Mouse (Mus musculus): ENCODE data around the gene Ak5. TPM values are rescaled to one million over a fixed set of nuclear protein-coding genes. Genes with fewer than 3 reads are reported as not detected.

Ak5 gene
- polyA plus RNA-seq (2017; shearing (Covaris generic)): 0.16 TPM

DNA sequence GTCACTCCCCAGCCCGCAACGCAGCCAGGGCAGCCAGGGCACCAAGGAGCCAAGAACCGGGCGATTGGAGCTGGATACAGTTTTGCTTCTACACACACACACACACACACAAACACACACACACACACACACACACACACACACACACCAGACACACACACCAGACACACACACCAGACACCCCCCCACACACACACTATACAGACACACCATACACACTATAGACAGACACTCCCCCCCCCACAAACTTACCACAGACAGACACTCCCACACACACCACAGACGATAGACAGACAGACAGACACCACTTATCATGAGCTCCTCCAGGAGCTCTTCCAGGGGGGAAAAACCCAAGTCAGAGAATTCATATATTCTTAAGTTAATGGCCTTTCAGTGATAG lies at the start of gene Ak5:
TSS of gene Ak5 (minus strand) at position 122 of the 400 bp plus-strand sequence.

DNA sequence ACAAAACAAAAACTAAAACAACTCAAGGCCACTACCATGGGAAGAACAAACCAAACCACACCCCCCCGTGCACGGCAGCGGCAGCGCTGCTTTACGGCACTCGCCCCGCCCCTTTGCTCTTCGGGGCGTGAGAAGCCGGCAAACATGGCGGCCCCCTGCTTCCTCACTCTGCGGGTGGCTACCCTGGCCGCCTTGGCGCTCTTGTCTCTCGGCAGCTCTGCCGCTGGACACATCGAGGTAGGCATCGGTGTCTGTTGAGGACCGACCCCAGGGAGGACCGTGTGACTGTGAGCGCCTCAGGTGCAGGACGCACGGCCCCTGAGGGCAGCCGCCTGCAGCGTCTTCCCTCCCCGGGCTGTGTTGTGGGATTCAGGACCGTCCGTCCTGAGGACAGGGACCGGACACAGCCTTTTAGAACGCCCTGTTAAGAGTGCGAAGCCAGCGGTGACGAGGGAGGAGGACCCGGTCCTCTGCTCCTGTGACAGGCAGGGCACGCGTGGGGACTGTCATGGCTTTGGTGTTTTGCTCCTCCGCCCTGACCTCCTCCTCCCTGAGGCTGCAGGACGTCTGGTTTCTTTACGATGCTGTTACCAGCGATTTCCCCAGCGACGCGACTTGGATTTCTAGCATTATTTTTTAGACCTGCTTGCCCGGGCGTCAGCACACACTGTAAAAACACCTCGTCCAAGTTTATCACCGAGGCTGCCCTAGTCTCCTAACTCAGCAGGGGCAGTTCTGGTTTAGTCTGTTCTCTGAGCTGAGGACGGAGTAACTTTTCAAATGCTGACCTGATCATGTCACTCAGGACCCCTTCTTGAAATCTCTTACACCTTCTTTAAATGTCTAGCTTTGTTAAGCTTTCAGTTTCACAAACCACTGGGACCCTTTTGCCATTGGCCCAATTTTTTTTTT lies 46.1 kb upstream of the Ak5 start, which contains the start of gene Pigk:
TSS of gene Pigk (plus strand) at position 110 of the 912 bp plus-strand sequence.

Other genes with a start within 250 kb of the Ak5 start
- 55.8 TPM for gene Pigk, start 45.7 kb upstream of the Ak5 start, polyA plus RNA-seq (2017; shearing (Covaris generic))

Measured in CD4-positive, CD25-positive, alpha-beta regulatory T cell (primary cell).